Mouse (Mus musculus) adrenal gland, postnatal 10 days (tissue): Measurements from ENCODE around the gene Gm10118. TPM values are rescaled to one million over a fixed set of nuclear protein-coding genes. Genes with fewer than 3 reads are reported as not detected.

Source experiments
- DNase-seq: peaks from one replicate; pipeline ENCODE4 v3.0.0; 2021; ENCODE audit warnings: mixed read lengths
- long read RNA-seq, 2 experiments: library from polyadenylated mRNA; stranded (forward); transcript quantifications; one replicate each; pipeline ENCODE4 v2.0.0; 2021
- total RNA-seq, 2 experiments: library from RNA; stranded (reverse); gene quantifications; 2 replicates each; pipeline ENCODE4 v1.2.3; 2021

The Gm10118 gene
- not detected for total RNA-seq
- long read RNA-seq, experiment 1, result 0 reads
- long read RNA-seq, experiment 2, result 0 reads

GRCm38 (mm10) chr10:63927334-63927733, at the start of gene Gm10118:
TSS of gene Gm10118 (minus strand) at chr10:63927434.
- no peak for DNase-seq

GRCm38 (mm10) chr10:63972300-63972699, 45.1 kb upstream of the Gm10118 start:
- DNase-seq, result no peak

GRCm38 (mm10) chr10:63954308-63954930, 27.2 kb upstream of the Gm10118 start:
- peak; percentile 56 for DNase-seq

GRCm38 (mm10) chr10:63951481-63951880, 24.2 kb upstream of the Gm10118 start:
- DNase-seq, result no peak

GRCm38 (mm10) chr10:63950867-63951266, 23.6 kb upstream of the Gm10118 start:
- peak; percentile 2 for DNase-seq

GRCm38 (mm10) chr10:63947266-63947665, 20.0 kb upstream of the Gm10118 start:
- DNase-seq, result no peak

GRCm38 (mm10) chr10:63945534-63945933, 18.3 kb upstream of the Gm10118 start:
- no peak for DNase-seq

- no peak for DNase-seq
Measured at GRCm38 (mm10) chr10:63933946-63934345, 6.7 kb upstream of the Gm10118 start.

GRCm38 (mm10) chr10:63908878-63909277, 18.4 kb downstream of the Gm10118 start:
- DNase-seq, result no peak

- no peak for DNase-seq
Measured at GRCm38 (mm10) chr10:63899891-63900290, 27.3 kb downstream of the Gm10118 start.

- DNase-seq, result no peak
Measured at GRCm38 (mm10) chr10:63894612-63895011, 32.6 kb downstream of the Gm10118 start.

- DNase-seq, result no peak
Measured at GRCm38 (mm10) chr10:63886449-63887088, 40.7 kb downstream of the Gm10118 start.

GRCm38 (mm10) chr10:63880462-63880903, 46.8 kb downstream of the Gm10118 start:
- no peak for DNase-seq

Other genes with a start within 250 kb of the Gm10118 start
- under 1 TPM; 0.76 to 0.81 TPM for gene Lrrtm3, start 162.8 kb upstream of the Gm10118 start, total RNA-seq